Mouse (Mus musculus) spleen, adult 2 months (tissue): Measurements from ENCODE around the gene Pam.
"Not testable (repeated sequence)": the region's sequence is repeated elsewhere in the genome, so short reads cannot be mapped to it uniquely, and the experiment has no call there.

Source experiments
- CTCF ChIP-seq: fragments of 200-500 bp; IDR thresholded peaks from 2 replicates; pipeline ENCODE4 v1.5.1; 2011; ENCODE audit warnings: mild to moderate bottlenecking, inconsistent platforms; ENCODE audit not compliant: insufficient read depth, insufficient read length, insufficient replicate concordance; ENCODE audit errors: extremely low read depth
- POLR2A ChIP-seq: fragments of 200-500 bp; IDR thresholded peaks from 2 replicates; pipeline ENCODE4 v1.6.1; 2011; ENCODE audit warnings: low read depth, low read length, inconsistent platforms

DNA sequence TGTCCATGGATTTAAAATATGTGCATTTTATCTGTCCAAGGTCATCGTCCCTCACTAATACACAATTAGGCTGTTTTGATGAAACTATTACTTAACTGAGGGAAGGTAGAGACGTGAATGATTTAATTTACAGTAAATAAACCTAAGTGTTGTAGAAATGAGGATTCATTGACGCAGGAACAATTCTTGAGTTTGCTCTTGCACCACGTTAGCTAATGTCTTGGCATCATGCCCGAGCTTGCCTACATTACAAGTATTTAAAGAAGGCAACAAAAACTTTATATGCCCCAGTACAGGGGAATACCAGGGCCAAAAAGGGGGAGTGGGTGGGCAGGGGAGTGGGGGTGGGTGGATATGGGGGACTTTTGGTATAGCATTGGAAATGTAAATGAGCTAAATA is 96.5 kb downstream of the Pam start:
- not testable (repeated sequence) for TF ChIP-seq CTCF, POLR2A
